Mouse (Mus musculus) hindbrain, embryonic 11.5 days (tissue): ENCODE measurements around the gene Olfr329-ps. TPM values are rescaled to one million over a fixed set of nuclear protein-coding genes. Genes with fewer than 3 reads are reported as not detected.
"Not testable (repeated sequence)": the region's sequence is repeated elsewhere in the genome, so short reads cannot be mapped to it uniquely, and the experiment has no call there.

Experiments
- ATAC-seq: fragments of 200-750 bp; cut with Nextera tagmentation; 2 replicates; pipeline ENCODE4 v1.8.0; 2017; ENCODE audit warnings: mild to moderate bottlenecking, moderate TSS enrichment, moderate library complexity; ENCODE audit not compliant: low FRiP score
- DNase-seq: peaks from one replicate; pipeline ENCODE4 v3.0.0-alpha.2; 2015; ENCODE audit warnings: low spot score
- H3K27ac ChIP-seq: fragments of 300-500 bp; sonication (generic); 2 replicates; pipeline ENCODE4 v1.5.1; 2014; ENCODE audit warnings: mild to moderate bottlenecking, low read depth, low read length
- H3K27me3 ChIP-seq: fragments of 300-500 bp; sonication (generic); 2 replicates; pipeline ENCODE4 v1.6.1; 2014; ENCODE audit warnings: mild to moderate bottlenecking, low read length, moderate library complexity, mixed read lengths; ENCODE audit not compliant: control insufficient read depth, insufficient read depth
- H3K36me3 ChIP-seq: fragments of 300-500 bp; sonication (generic); 2 replicates; pipeline ENCODE4 v1.6.1; 2014; ENCODE audit warnings: mild to moderate bottlenecking, low read length, moderate library complexity, mixed read lengths; ENCODE audit not compliant: control insufficient read depth, insufficient read depth
- H3K4me1 ChIP-seq: fragments of 300-500 bp; sonication (generic); replicated peaks from 2 replicates; pipeline ENCODE4 v1.6.1; 2014; ENCODE audit warnings: low read length, mixed read lengths; ENCODE audit not compliant: control insufficient read depth, insufficient read depth
- H3K4me2 ChIP-seq: fragments of 300-500 bp; sonication (generic); replicated peaks from 2 replicates; pipeline ENCODE4 v1.6.1; 2014; ENCODE audit warnings: mild to moderate bottlenecking, low read depth, low read length
- H3K4me3 ChIP-seq: fragments of 300-500 bp; sonication (generic); 2 replicates; pipeline ENCODE4 v1.5.1; 2014; ENCODE audit warnings: low read depth, low read length
- H3K9ac ChIP-seq: fragments of 300-500 bp; sonication (generic); 2 replicates; pipeline ENCODE4 v1.6.1; 2014; ENCODE audit warnings: low read depth, low read length
- H3K9me3 ChIP-seq: fragments of 300-500 bp; sonication (generic); 2 replicates; pipeline ENCODE4 v1.6.1; 2016; ENCODE audit warnings: low read length; ENCODE audit not compliant: control insufficient read depth
- WGBS: fragments of 180-500 bp; shearing (Covaris S2); extraction: QIAGEN DNeasy Blood & Tissue Kit; methylation state at CpG from one replicate; pipeline ENCODE4 v1.1.7; 2014; 5-methylcytosine and 5-hydroxymethylcytosine counted together
- polyA plus RNA-seq: library from polyadenylated mRNA; unstranded; fragments of >200 nt; fragmentation: Nextera tagmentation; extraction: Ambion mirVana; gene quantifications from 2 replicates; pipeline ENCODE4 v1.2.1, GENCODE M21; 2014

Olfr329-ps gene
- polyA plus RNA-seq: not detected in 2 replicates

DNA sequence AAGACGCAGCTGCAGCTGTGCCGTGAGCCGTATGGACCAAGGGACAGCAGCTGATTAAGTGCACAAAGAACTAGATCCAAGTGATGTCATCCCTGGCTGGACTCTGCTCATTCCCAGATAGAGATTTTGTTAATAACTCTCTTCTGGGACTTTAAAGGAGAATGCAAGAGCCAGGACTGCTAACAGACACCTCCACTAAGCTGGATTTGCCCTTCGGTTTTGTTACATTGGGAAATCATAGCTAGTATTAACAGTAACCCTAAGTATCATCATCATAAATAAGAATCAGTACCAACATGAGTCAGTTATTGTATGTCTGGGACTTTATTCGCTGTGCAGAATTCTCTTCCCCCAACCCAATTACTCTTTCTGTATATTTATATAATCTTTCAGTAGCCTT, at the start of gene Olfr329-ps:
Gene Olfr329-ps, minus strand, starts transcription at position 101 of the 400 bp plus-strand sequence.
- WGBS: 80% methylated on average over 5 of the region's 5 CpGs
- no peaks in the 10 kb centered on the region for H3K9me3 ChIP-seq
- no peaks in the 10 kb centered on the region for H3K27me3 ChIP-seq
- no peak within 1 kb of the TSS for H3K9ac ChIP-seq
- no peak within 1 kb of the TSS for H3K4me3 ChIP-seq
- no peaks in the 10 kb centered on the region for H3K36me3 ChIP-seq
- no peaks in the 10 kb centered on the region for H3K4me1 ChIP-seq
- no peak for DNase-seq
- H3K4me2 ChIP-seq: no peak within 1 kb of the TSS
- no peak for ATAC-seq
- no peak within 1 kb of the TSS for H3K27ac ChIP-seq

DNA sequence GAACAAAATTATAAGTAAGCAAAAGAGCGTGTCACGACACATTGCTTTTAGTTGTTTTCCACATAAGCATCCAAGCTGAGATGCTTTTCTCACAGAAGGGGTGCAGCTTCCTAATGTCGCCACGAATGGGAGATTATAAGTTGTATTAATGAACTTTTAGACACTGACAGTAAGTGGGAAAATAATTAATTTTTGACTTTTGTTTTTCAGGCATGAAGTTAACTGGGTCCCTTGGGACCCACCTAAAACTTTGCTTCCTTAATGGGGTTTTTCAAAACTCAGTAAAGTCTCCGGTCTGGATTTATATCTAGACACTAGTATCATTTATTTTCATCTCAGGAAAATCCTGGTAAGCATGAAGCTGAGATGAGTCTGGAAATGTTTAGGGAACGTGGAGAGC, 48.6 kb upstream of the Olfr329-ps start, which contains the start of gene Olfr324:
Gene Olfr324, plus strand, starts transcription at position 301 of the 400 bp plus-strand sequence.
- 86% methylated on average over 6 of the region's 6 CpGs for WGBS
- no peak within 1 kb of the TSS for H3K9ac ChIP-seq
- no peak for DNase-seq
- H3K27ac ChIP-seq: no peak within 1 kb of the TSS
- H3K4me1 ChIP-seq: no peaks in the 10 kb centered on the region
- no peaks in the 10 kb centered on the region for H3K9me3 ChIP-seq
- no peaks in the 10 kb centered on the region for H3K27me3 ChIP-seq
- H3K4me2 ChIP-seq: no peak within 1 kb of the TSS
- no peak within 1 kb of the TSS for H3K4me3 ChIP-seq
- H3K36me3 ChIP-seq: no peaks in the 10 kb centered on the region
- ATAC-seq: no peak

DNA sequence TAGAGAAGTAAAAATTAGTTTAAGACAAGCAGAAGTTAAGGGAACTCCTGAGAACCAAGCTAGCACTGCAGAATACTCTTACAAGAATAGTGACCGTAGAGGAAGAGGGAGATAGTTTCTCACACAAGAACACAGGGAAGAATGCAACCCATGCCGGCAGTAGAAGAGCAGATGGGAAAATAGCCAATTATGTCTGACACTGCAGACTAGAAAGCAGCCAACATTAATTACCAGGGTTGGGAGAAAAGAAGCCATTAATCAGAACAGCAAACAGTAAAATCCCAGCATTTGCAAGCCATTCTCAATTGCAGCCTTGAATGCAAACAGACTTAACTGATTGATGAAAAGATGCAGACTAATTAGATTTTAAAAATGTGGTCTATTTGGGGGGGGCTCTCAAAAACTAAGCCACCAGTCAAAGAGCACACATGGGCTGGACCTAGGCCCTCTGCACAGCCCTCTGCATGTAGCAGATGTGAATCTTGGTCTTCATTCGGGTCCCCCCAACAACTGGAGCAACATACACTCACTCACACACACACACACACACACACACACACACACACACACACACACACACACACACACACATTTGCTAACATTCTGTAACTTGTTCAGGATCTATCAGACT, 42.5 kb upstream of the Olfr329-ps start:
- no peak overlapping the region for H3K4me2 ChIP-seq
- H3K4me1 ChIP-seq: no peaks in the 10 kb centered on the region
- no peak overlapping the region for H3K27ac ChIP-seq
- ATAC-seq (no peak), DNase-seq (no peak)
- no peak overlapping the region for H3K9ac ChIP-seq
- H3K9me3 ChIP-seq: no peaks in the 10 kb centered on the region
- no peaks in the 10 kb centered on the region for H3K36me3 ChIP-seq
- no peak overlapping the region for H3K4me3 ChIP-seq
- no peaks in the 10 kb centered on the region for H3K27me3 ChIP-seq
- WGBS: 69% methylated on average over 3 of the region's 3 CpGs

DNA sequence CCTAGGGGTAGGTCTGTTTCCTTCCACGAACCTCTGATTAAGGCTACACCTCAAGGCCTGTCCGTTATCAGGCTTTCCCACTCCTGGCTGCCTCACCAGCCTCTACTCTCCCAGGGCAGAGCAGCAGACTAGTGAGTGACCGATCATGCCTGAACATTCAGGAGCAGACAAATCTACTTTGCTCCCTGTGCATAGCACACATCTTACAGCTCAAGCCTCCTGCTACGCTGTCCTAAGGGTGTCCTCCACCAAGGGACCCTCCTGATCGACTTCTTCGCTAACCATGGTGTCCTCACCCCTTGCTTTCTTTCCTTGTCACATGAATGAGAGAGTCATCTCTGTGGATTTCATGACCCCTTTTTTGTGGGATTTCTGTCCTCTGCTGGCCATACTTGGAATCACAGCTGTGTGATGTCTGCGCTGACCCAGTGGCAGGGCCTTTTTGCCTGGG, 41.7 kb upstream of the Olfr329-ps start:
- H3K27ac ChIP-seq: no peak overlapping the region
- no peak overlapping the region for H3K4me3 ChIP-seq
- DNase-seq: peak; percentile 62
- H3K27me3 ChIP-seq: no peaks in the 10 kb centered on the region
- no peaks in the 10 kb centered on the region for H3K9me3 ChIP-seq
- H3K36me3 ChIP-seq: no peaks in the 10 kb centered on the region
- no peak for ATAC-seq
- 75% methylated on average over 7 of the region's 7 CpGs for WGBS
- no peaks in the 10 kb centered on the region for H3K4me1 ChIP-seq
- no peak overlapping the region for H3K9ac ChIP-seq
- H3K4me2 ChIP-seq: no peak overlapping the region

DNA sequence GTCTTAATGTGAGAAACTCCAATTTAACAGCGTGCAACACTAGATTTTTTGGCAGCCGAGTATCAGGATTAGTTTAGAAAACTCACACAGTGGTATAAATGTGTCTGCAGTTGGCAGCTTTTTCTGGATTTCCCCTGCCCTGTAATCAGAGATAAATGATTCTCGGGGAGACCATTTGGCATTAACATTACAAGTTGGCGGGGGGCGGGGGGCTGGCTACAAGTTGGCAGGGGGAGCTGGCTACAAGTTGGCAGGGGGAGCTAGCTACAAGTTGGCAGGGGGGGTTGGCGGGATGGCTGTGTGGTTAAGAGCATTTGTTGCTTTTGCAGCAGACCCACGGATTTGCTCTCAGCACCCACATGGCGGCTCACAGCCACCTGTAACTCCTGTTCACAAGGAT, 32.4 kb upstream of the Olfr329-ps start:
- Histone ChIP-seq H3K27me3 (no peaks in the 10 kb centered on the region), H3K4me1 (no peaks in the 10 kb centered on the region), H3K36me3 (no peaks in the 10 kb centered on the region), H3K27ac (no peak overlapping the region), H3K9me3 (no peaks in the 10 kb centered on the region), H3K4me3 (no peak overlapping the region), H3K9ac (no peak overlapping the region), H3K4me2 (no peak overlapping the region)
- no peak for DNase-seq
- 85% methylated on average over 8 of the region's 8 CpGs for WGBS
- no peak for ATAC-seq

DNA sequence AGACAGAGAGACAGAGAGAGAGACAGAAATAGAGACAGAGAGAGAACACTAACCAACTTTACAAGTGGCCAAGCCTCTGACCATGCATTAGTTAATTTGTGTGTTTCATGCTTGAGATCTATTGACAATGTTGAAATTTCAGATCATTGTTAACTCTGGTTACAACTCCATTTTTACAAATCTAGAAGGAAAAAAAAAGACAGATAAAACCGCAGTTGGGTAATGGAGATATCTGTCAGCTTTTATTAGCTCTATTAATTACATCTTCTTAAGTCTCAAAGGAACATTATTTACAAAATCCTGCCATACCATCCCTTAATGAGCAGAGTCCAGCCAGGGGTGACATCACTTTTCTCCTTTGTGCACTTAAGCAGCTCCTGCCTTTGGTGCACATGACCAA, 31.2 kb upstream of the Olfr329-ps start, which contains the start of gene Olfr325:
Gene Olfr325, plus strand, starts transcription at position 301 of the 400 bp plus-strand sequence.
- no peaks in the 10 kb centered on the region for H3K9me3 ChIP-seq
- 88% methylated on average over 1 of the region's 1 CpGs for WGBS
- H3K4me1 ChIP-seq: no peaks in the 10 kb centered on the region
- no peaks in the 10 kb centered on the region for H3K27me3 ChIP-seq
- no peak within 1 kb of the TSS for H3K4me3 ChIP-seq
- no peak within 1 kb of the TSS for H3K27ac ChIP-seq
- no peak for DNase-seq
- H3K36me3 ChIP-seq: no peaks in the 10 kb centered on the region
- H3K9ac ChIP-seq: no peak within 1 kb of the TSS
- H3K4me2 ChIP-seq: no peak within 1 kb of the TSS
- ATAC-seq: no peak

DNA sequence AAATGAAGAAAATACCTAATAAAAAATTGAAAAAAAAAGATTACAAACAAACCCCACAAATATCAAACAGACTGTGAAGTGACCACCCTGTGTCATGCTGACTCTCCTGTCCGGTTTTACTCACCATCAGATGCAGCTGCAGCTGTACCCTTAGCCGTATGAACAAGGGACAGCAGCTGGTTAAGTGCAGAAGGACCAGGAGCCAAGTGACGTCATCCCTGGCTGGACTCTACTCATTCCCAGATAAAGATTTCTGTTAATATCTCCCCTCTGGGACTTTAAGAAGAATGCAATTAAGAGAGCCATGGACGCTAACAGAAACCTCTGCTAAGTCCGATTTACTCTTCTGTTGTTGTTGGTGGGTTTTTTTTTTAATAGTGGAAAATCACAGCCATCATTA, 24.2 kb upstream of the Olfr329-ps start, which contains the start of gene Olfr224:
Gene Olfr224, minus strand, starts transcription at position 149 of the 400 bp plus-strand sequence.
- H3K4me1 ChIP-seq: no peaks in the 10 kb centered on the region
- no peaks in the 10 kb centered on the region for H3K36me3 ChIP-seq
- no peaks in the 10 kb centered on the region for H3K27me3 ChIP-seq
- H3K27ac ChIP-seq: no peak within 1 kb of the TSS
- no peak within 1 kb of the TSS for H3K9ac ChIP-seq
- ATAC-seq: no peak
- no peak within 1 kb of the TSS for H3K4me3 ChIP-seq
- H3K4me2 ChIP-seq: no peak within 1 kb of the TSS
- 83% methylated on average over 5 of the region's 5 CpGs for WGBS
- H3K9me3 ChIP-seq: no peaks in the 10 kb centered on the region
- DNase-seq: no peak

DNA sequence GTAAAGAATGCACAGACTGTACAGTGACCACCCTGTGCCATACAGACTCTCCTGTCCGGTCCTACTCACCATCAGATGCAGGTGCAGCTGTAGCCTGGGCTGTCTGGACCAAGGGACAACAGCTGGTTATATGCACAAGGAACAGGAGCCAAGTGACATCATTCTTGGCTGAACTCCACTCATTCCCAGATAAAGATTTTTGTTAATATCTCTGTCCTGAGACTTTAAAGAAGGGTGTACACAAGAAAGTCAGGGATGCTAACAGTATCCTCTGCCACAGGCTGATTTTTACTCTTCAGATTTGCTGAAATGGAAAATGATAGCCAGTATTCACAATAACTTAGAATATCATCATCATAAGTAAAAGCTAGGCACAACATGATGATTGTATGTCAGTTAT, 9.3 kb upstream of the Olfr329-ps start, which contains the start of gene Olfr328:
Gene Olfr328, minus strand, starts transcription at position 101 of the 400 bp plus-strand sequence.
- Histone ChIP-seq H3K9me3 (no peaks in the 10 kb centered on the region), H3K4me1 (no peaks in the 10 kb centered on the region), H3K4me2 (no peak within 1 kb of the TSS), H3K36me3 (no peaks in the 10 kb centered on the region), H3K4me3 (no peak within 1 kb of the TSS), H3K27me3 (no peaks in the 10 kb centered on the region), H3K27ac (no peak within 1 kb of the TSS), H3K9ac (no peak within 1 kb of the TSS)
- no peak for DNase-seq
- 100% methylated on average over 1 of the region's 1 CpGs for WGBS
- ATAC-seq: no peak

DNA sequence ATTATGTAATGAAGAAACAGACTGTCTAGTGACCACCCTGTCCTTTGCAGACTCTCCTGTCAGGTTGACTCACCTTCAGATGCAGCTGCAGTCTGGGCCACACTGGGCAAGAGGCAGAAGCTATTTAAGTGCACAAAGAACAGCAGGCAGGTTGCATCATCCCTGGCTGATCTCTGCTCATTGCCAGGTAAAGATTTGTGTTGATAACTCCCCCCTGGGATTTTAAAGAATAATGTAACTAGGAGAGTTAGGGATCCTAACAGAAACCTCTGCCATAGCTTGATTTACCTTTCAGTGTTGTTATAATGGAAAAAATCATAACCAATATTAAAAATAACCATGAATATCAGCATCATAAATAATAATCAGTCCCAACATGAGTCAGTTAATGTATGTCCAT, 11.5 kb downstream of the Olfr329-ps start, which contains the start of gene Olfr330:
Gene Olfr330, minus strand, starts transcription at position 101 of the 400 bp plus-strand sequence.
- H3K4me3 ChIP-seq, H3K27me3 ChIP-seq, ATAC-seq, H3K27ac ChIP-seq, H3K9ac ChIP-seq, DNase-seq, H3K4me1 ChIP-seq, H3K4me2 ChIP-seq, H3K9me3 ChIP-seq, H3K36me3 ChIP-seq: not testable (repeated sequence)
